Mouse (Mus musculus): ENCODE measurements around the gene Gca. TPM values are rescaled to one million over a fixed set of nuclear protein-coding genes. Genes with fewer than 3 reads are reported as not detected.

The Gca gene
- 7.8 and 10.2 TPM in 2 replicates for polyA plus RNA-seq (2012; rRNA removed; ENCODE audit: low replicate concordance)

GRCm38 (mm10) chr2:62664135-62664670 lies at the start of gene Gca:
Gene Gca (plus strand): TSS chr2:62664285.

GRCm38 (mm10) chr2:62646014-62646645 lies 18.0 kb upstream of the Gca start, which contains the start of gene Ifih1:
Gene Ifih1 (minus strand): TSS chr2:62646255.

Other genes starting within 250 kb of the Gca start
- not detected in 2 replicates for gene Gcg, start 180.6 kb upstream of the Gca start, polyA plus RNA-seq (2012; rRNA removed; ENCODE audit: low replicate concordance)
- gene Fap, start 90.2 kb upstream of the Gca start, polyA plus RNA-seq (2012; rRNA removed; ENCODE audit: low replicate concordance), result 3.6 and 6.0 TPM in 2 replicates
- 5.5 and 5.9 TPM in 2 replicates for gene Ifih1, start 18.0 kb upstream of the Gca start, polyA plus RNA-seq (2012; rRNA removed; ENCODE audit: low replicate concordance)